Mouse (Mus musculus) heart, postnatal 10 days (tissue): ENCODE measurements around the gene Ldlrad3. TPM values are rescaled to one million over a fixed set of nuclear protein-coding genes. Genes with fewer than 3 reads are reported as not detected.

ENCODE experiments used
- DNase-seq, 2 experiments: peaks; one replicate each; pipeline ENCODE4 v3.0.0; 2021
- intact Hi-C: fragments of 180-260 bp; cut with DNase I; formaldehyde crosslinking; loops from one replicate; pipeline ENCODE4 v1.15.1; 2025
- total RNA-seq, 2 experiments: library from RNA; stranded (reverse); gene quantifications; 2 replicates each; pipeline ENCODE4 v1.2.3; 2021

Ldlrad3 gene
- total RNA-seq, 2 experiments from 2014 or later, result 9.2 to 10.3 TPM

- DNase-seq, result peak; percentile 17
Measured at GRCm38 (mm10) chr2:101932169-101932936, 253.8 kb downstream of the Ldlrad3 start.

GRCm38 (mm10) chr2:101925591-101926188 lies 260.5 kb downstream of the Ldlrad3 start:
- no peak for DNase-seq
- intact Hi-C loops, result no loop called here

More at GRCm38 (mm10) chr2:101932169-101932936, 253.8 kb downstream of the Ldlrad3 start:
- intact Hi-C loops, result no loop called here

- intact Hi-C loops, result no loop called here
Measured at GRCm38 (mm10) chr2:101925183-101925582, 261.0 kb downstream of the Ldlrad3 start.

GRCm38 (mm10) chr2:101923181-101923580 lies 263.0 kb downstream of the Ldlrad3 start:
- DNase-seq, result no peak
- intact Hi-C loops, result no loop called here

More at GRCm38 (mm10) chr2:101925183-101925582, 261.0 kb downstream of the Ldlrad3 start:
- DNase-seq, result no peak

- no peak for DNase-seq
- intact Hi-C loops, result no loop called here
Measured at GRCm38 (mm10) chr2:101922302-101922701, 263.9 kb downstream of the Ldlrad3 start.

- intact Hi-C loops, result no loop called here
- DNase-seq, result no peak
Measured at GRCm38 (mm10) chr2:101920136-101920554, 266.0 kb downstream of the Ldlrad3 start.

- DNase-seq, result peak in 1 of 2 experiments; percentile 13
- intact Hi-C loops, result no loop called here
Measured at GRCm38 (mm10) chr2:101918518-101918917, 267.7 kb downstream of the Ldlrad3 start.

- intact Hi-C loops, result loop anchor here (5.0 kb wide), 4 partner anchors 123 to 383 kb away; no protein-coding TSS in a partner anchor
- no peak for DNase-seq
Measured at GRCm38 (mm10) chr2:101909326-101910080, 276.7 kb downstream of the Ldlrad3 start.

- DNase-seq, result no peak
- intact Hi-C loops, result loop anchor here (5.0 kb wide), 4 partner anchors 124 to 384 kb away; no protein-coding TSS in a partner anchor
Measured at GRCm38 (mm10) chr2:101908773-101909172, 277.4 kb downstream of the Ldlrad3 start.

- DNase-seq, result no peak
- intact Hi-C loops, result loop anchor here (5.0 kb wide), 4 partner anchors 125 to 385 kb away; no protein-coding TSS in a partner anchor
Measured at GRCm38 (mm10) chr2:101907386-101908022, 278.7 kb downstream of the Ldlrad3 start.

GRCm38 (mm10) chr2:101906379-101906690 lies 279.9 kb downstream of the Ldlrad3 start:
- no peak for DNase-seq
- intact Hi-C loops, result loop anchor here (1.0 to 5.0 kb wide), 5 partner anchors 126 to 386 kb away; no protein-coding TSS in a partner anchor

- DNase-seq, result peak; percentile 87 to 88
- intact Hi-C loops, result loop anchor here (1.0 to 5.0 kb wide), 6 partner anchors 127 to 548 kb away; no protein-coding TSS in a partner anchor
Measured at GRCm38 (mm10) chr2:101905534-101906378, 280.4 kb downstream of the Ldlrad3 start.

- intact Hi-C loops, result no loop called here
- no peak for DNase-seq
Measured at GRCm38 (mm10) chr2:101902196-101902595, 284.0 kb downstream of the Ldlrad3 start.

Other genes starting within 250 kb of the Ldlrad3 start
- gene Trim44, start 221.4 kb upstream of the Ldlrad3 start, total RNA-seq, result 10 to 100 TPM; 38.6 to 40.6 TPM